Mouse (Mus musculus) cortical plate, adult 2 months (tissue): Measurements from ENCODE around the gene Morc2a.

Experiments used
- CTCF ChIP-seq: fragments of 200-500 bp; IDR thresholded peaks from 2 replicates; pipeline ENCODE4 v1.5.1; 2011; ENCODE audit warnings: mild to moderate bottlenecking, control low read depth, low read length; ENCODE audit not compliant: insufficient read depth; ENCODE audit errors: extremely low read depth
- POLR2A ChIP-seq: fragments of 200-500 bp; IDR thresholded peaks from 2 replicates; pipeline ENCODE4 v1.6.1; 2011; ENCODE audit warnings: mild to moderate bottlenecking, low read length, control low read depth; ENCODE audit not compliant: insufficient read depth; ENCODE audit errors: extremely low read depth

DNA sequence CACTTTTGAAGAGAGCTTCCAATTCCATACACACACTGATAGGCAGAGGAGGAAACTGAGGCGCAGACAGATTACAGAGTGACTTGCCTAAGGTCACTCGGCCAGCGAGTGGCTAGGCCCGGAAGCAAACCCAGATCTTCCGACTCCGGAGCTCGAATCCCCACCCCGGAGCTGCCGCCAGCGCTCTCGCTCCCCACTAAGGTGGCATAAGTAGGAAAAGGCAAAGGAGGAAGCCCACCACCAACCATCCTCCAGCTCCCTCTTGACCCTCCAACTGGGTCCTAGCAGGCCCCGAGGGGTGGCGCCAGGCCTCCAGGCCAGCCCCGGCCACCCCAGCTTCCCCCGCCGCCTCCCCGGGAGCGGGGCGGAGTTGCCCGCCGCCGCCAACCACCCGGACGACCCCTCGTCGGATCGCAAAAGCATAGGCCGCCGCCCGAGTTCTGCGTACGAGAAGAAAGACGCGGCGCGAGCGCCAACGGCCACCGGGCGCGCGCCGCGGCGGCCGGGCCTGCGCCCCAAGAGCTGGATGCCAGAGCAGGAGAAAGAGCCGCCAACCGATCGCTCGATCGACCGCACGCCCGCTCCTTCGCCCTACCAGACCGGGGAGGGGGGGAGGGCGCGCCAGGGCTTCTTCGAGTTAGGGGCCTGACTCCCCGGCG is 557 bp upstream of the Morc2a start:
- TF ChIP-seq POLR2A (no peak), CTCF (no peak)
